Mouse (Mus musculus) neural tube, embryonic 14.5 days (tissue): ENCODE data around the gene Nalcn. TPM values are rescaled to one million over a fixed set of nuclear protein-coding genes. Genes with fewer than 3 reads are reported as not detected.
A peak's percentile ranks its signal among the peaks of the same experiment; 100 is the strongest.

Source experiments
- ATAC-seq: fragments of 200-750 bp; cut with Nextera tagmentation; 2 replicates; pipeline ENCODE4 v1.8.0; 2017; ENCODE audit warnings: low read depth, mild to moderate bottlenecking, moderate TSS enrichment, moderate library complexity
- H3K27ac ChIP-seq: fragments of 300-500 bp; sonication (generic); 2 replicates; pipeline ENCODE4 v1.5.1; 2014; ENCODE audit warnings: low read depth, mild to moderate bottlenecking, control low read depth, low read length, moderate library complexity, mixed read lengths
- H3K27me3 ChIP-seq: fragments of 300-500 bp; sonication (generic); 2 replicates; pipeline ENCODE4 v1.6.1; 2014; ENCODE audit warnings: low read length; ENCODE audit not compliant: control insufficient read depth, insufficient read depth
- H3K36me3 ChIP-seq: fragments of 300-500 bp; sonication (generic); 2 replicates; pipeline ENCODE4 v1.6.1; 2014; ENCODE audit warnings: low read length, mixed read lengths; ENCODE audit not compliant: control insufficient read depth, insufficient read depth
- H3K4me1 ChIP-seq: fragments of 300-500 bp; sonication (generic); 2 replicates; pipeline ENCODE4 v1.6.1; 2014; ENCODE audit warnings: low read length; ENCODE audit not compliant: control insufficient read depth, insufficient read depth
- H3K4me2 ChIP-seq: fragments of 300-500 bp; sonication (generic); 2 replicates; pipeline ENCODE4 v1.6.1; 2014; ENCODE audit warnings: mild to moderate bottlenecking, low read depth, low read length, control low read depth
- H3K4me3 ChIP-seq: fragments of 300-500 bp; sonication (generic); 2 replicates; pipeline ENCODE4 v1.5.1; 2014; ENCODE audit warnings: low read depth, low read length, control low read depth, mixed read lengths
- H3K9ac ChIP-seq: fragments of 300-500 bp; sonication (generic); replicated peaks from 2 replicates; pipeline ENCODE4 v1.6.1; 2014; ENCODE audit warnings: low read depth, mild to moderate bottlenecking, control low read depth, low read length, mixed read lengths
- H3K9me3 ChIP-seq: fragments of 300-500 bp; sonication (generic); 2 replicates; pipeline ENCODE4 v1.6.1; 2016; ENCODE audit warnings: low read length; ENCODE audit not compliant: control insufficient read depth
- WGBS: fragments of 180-500 bp; shearing (Covaris S2); extraction: QIAGEN DNeasy Blood & Tissue Kit; methylation state at CpG from one replicate; pipeline ENCODE4 v1.1.7; 2014; 5-methylcytosine and 5-hydroxymethylcytosine counted together
- polyA plus RNA-seq: library from polyadenylated mRNA; unstranded; fragments of >200 nt; fragmentation: Nextera tagmentation; extraction: Ambion mirVana; gene quantifications from 2 replicates; pipeline ENCODE4 v1.2.1, GENCODE M21; 2014

The Nalcn gene
- polyA plus RNA-seq, 1 experiment from 2014 or later, result 22.3 TPM

DNA sequence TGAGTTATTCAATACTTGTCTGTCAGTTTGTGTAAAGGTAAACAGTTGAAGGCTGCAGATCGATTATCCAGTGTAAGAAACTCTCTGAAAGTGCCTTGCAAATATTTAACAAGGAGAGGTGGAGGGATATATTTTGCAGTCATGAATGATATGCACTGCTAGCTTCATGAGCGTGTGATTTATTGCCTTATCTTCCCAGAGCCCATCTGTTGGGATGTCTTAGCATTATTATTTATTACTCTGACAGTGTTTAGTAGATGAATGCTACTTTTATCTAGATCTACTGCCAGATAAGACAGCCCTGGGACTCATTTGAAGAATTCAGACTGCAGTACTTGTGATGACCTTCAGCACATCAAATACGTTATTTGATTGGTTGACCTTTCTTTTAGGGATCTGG, 31.7 kb downstream of the Nalcn start:
- H3K36me3 ChIP-seq, result no peaks in the 10 kb centered on the region
- H3K4me3 ChIP-seq, result no peak overlapping the region
- H3K9me3 ChIP-seq, result no peaks in the 10 kb centered on the region
- no peak overlapping the region for H3K4me2 ChIP-seq
- H3K27ac ChIP-seq, result no peak overlapping the region
- H3K4me1 ChIP-seq, result no peaks in the 10 kb centered on the region
- WGBS, result 71% methylated on average over 3 of the region's 3 CpGs
- ATAC-seq, result peak; percentile 82
- no peak overlapping the region for H3K9ac ChIP-seq
- H3K27me3 ChIP-seq, result no peaks in the 10 kb centered on the region

DNA sequence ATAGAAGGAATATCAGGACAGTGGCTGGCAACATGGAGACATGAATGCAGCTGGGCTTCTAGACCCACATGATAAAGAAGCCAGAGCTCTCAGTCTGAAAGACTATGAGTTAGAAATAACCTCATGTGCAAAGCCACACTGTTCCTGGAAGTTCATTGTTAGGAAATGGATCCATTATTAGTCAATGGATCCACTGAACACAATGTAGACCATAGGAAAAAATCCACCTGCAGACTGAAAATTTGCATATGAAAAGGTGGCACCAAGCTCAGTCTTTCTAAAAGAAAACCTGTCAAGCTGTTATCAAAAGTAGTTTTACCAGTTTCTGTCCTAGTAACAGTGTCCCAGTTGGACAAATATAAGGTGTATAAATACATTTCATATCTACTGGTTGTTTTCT, 39.5 kb downstream of the Nalcn start:
- Histone ChIP-seq H3K9me3 (no peaks in the 10 kb centered on the region), H3K4me3 (no peak overlapping the region), H3K36me3 (no peaks in the 10 kb centered on the region), H3K27me3 (no peaks in the 10 kb centered on the region), H3K4me1 (no peaks in the 10 kb centered on the region), H3K9ac (no peak overlapping the region), H3K27ac (no peak overlapping the region), H3K4me2 (no peak overlapping the region)
- ATAC-seq, result no peak

DNA sequence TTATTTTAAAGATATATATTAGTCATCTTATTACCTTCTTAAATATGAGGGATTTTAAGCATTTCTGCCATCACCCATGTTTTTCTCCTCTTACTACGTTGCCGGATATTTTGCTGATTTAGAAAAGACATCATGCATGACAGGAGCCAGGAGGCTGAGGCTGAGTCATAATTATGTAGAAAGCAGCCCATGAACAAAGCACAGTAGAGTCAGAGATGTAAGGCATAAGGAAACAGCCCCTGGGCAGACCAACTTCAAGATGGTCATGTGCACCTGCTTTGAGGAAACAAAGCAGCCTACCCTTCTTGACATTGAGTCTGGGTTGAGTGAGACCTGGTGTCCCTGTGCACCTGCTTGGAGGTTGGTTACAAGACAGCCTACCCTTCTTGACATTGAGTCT, 44.5 kb downstream of the Nalcn start:
- 88% methylated on average over 2 of the region's 2 CpGs for WGBS

DNA sequence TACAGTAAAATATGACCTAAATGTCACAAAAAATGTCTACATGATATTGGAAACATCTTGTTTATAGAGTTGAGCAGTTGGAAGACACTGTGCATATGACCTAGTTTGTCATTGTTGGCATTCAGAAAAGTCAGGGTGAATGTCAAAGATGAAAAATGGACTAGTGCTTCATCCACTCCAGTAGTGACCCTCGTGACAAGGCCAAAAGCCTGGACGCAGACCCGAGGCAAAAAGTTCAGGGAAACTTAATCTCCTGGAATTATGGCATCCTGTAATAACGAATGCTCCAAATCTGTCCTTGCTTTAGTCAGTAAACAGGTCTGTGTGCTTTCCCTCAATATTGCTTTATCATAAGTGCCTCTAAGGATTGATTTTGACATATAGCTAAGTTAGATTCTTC, 51.6 kb downstream of the Nalcn start:
- WGBS, result 90% methylated on average over 4 of the region's 4 CpGs

More for the DNA sequence above, 44.5 kb downstream of the Nalcn start:
- no peak for ATAC-seq
- H3K4me3 ChIP-seq, result no peak overlapping the region
- H3K4me2 ChIP-seq, result no peak overlapping the region
- H3K4me1 ChIP-seq, result no peaks in the 10 kb centered on the region
- H3K9ac ChIP-seq, result no peak overlapping the region
- no peaks in the 10 kb centered on the region for H3K36me3 ChIP-seq
- H3K27ac ChIP-seq, result no peak overlapping the region
- no peaks in the 10 kb centered on the region for H3K9me3 ChIP-seq
- H3K27me3 ChIP-seq, result no peaks in the 10 kb centered on the region

DNA sequence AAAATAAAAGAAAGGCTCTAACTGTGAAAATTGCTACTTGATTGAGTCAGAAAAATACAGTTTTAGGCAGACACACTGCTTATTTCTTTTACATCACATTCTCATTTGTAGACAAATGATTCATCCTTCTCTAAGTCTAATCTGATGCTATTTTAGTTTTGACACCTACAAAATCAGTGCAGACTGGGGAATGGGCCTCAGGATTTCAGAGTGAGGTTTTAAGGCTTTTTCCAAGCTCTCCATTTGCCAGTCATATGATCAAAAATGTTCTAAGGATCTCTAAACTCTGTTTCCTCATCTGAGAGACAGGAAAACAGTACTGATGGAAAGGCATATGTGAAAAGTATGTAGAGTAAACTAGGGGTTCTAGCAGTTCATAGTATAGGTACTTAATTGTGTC, 52.0 kb downstream of the Nalcn start:
- Histone ChIP-seq H3K9ac (no peak overlapping the region), H3K4me2 (no peak overlapping the region)

More for the DNA sequence above, 51.6 kb downstream of the Nalcn start:
- H3K36me3 ChIP-seq, result no peaks in the 10 kb centered on the region
- H3K27ac ChIP-seq, result no peak overlapping the region
- no peak overlapping the region for H3K9ac ChIP-seq
- H3K4me1 ChIP-seq, result no peaks in the 10 kb centered on the region
- no peaks in the 10 kb centered on the region for H3K27me3 ChIP-seq
- no peak overlapping the region for H3K4me3 ChIP-seq
- ATAC-seq, result no peak
- no peak overlapping the region for H3K4me2 ChIP-seq
- H3K9me3 ChIP-seq, result no peaks in the 10 kb centered on the region

DNA sequence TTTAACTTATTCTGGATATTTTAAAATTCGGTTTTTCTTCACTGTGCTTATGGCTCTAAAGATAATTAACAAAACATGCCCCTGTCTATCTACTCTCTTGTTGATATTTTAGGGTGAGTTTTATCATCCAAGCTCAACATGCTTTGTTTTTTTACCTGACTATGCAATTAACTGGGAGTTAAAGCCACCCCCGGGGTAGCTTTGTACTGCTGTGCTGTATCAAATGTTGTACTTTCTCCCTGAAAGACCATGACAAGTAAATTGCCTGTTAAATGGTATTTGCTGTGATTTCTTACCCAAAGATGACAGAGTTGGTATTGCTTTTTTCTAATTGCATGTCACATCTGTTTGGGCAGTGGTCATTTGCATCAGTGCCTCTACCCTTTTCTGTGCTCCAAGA, 60.3 kb downstream of the Nalcn start:
- H3K9ac ChIP-seq, result no peak overlapping the region
- H3K4me2 ChIP-seq, result no peak overlapping the region
- H3K4me3 ChIP-seq, result no peak overlapping the region
- WGBS, result 75% methylated on average over 2 of the region's 2 CpGs
- ATAC-seq, result no peak
- no peaks in the 10 kb centered on the region for H3K9me3 ChIP-seq
- H3K27ac ChIP-seq, result no peak overlapping the region
- no peaks in the 10 kb centered on the region for H3K4me1 ChIP-seq
- no peaks in the 10 kb centered on the region for H3K36me3 ChIP-seq
- H3K27me3 ChIP-seq, result no peaks in the 10 kb centered on the region

More for the DNA sequence above, 52.0 kb downstream of the Nalcn start:
- no peak for ATAC-seq
- Histone ChIP-seq H3K27me3 (no peaks in the 10 kb centered on the region), H3K27ac (no peak overlapping the region), H3K4me1 (no peaks in the 10 kb centered on the region), H3K4me3 (no peak overlapping the region), H3K36me3 (no peaks in the 10 kb centered on the region), H3K9me3 (no peaks in the 10 kb centered on the region)

DNA sequence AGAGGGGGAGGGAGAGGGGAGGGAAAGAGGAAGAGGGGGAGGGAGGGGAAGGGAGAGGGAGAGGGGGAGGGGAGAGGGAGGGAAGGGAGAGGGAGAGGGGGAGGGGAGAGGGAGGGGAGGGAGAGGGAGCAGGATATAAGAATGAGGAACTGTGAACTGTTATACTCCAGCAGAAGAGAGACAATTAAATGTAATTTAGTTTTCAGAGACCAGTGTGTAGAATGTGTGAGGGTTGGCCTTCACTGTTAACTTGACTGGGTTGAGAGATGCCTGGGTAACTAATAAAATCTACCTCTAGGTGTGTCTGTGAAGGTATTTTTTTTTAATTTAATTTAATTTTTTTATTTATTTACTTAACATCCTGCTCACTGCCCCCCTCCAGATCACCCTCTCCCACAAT, 71.4 kb downstream of the Nalcn start:
- H3K4me1 ChIP-seq, result no peaks in the 10 kb centered on the region
- H3K4me2 ChIP-seq, result no peak overlapping the region
- H3K9ac ChIP-seq, result no peak overlapping the region
- H3K36me3 ChIP-seq, result no peaks in the 10 kb centered on the region
- H3K4me3 ChIP-seq, result no peak overlapping the region
- no peaks in the 10 kb centered on the region for H3K9me3 ChIP-seq
- no peaks in the 10 kb centered on the region for H3K27me3 ChIP-seq
- no peak for ATAC-seq
- no peak overlapping the region for H3K27ac ChIP-seq

DNA sequence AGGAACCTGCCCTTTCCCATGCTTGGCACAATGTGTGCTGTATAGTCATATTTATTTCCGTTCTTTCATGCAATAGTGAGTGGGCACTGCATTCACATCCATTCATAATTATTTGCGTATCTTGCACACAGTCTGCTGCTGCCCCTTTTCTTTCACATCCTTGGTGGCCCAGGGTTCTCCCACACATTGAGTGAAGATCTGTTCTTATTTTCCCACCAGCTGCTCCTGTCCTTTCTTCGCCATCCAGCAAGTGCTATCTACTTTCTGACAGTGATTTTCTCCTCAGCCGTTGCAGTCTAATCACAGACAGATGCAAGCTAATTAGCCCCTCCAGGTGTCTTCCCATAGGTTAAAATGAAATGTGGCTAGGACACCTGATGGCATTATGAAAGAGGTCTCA, 72.0 kb downstream of the Nalcn start:
- no peaks in the 10 kb centered on the region for H3K27me3 ChIP-seq
- 63% methylated on average over 4 of the region's 4 CpGs for WGBS

DNA sequence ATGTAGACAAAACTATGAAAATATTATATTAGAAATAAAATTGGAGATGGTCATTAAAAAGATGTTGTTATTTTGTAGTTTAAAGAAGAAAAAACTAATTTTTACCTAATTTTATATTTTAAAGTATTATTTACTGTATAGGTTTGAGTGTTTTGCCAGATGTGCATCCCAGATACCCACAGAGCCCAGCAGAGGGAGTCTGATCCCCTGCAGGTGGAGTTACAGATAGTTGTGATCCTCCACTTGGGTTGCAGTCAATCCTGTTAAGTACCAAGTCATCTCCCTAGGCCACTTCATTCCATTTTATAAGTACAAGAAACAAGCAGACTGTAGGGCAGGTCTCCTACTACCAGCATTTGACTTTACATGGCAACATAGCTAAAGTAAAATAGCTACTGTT, 84.6 kb downstream of the Nalcn start:
- no peak overlapping the region for H3K9ac ChIP-seq
- H3K9me3 ChIP-seq, result no peaks in the 10 kb centered on the region
- no peak overlapping the region for H3K4me3 ChIP-seq
- H3K27ac ChIP-seq, result no peak overlapping the region
- no peak overlapping the region for H3K4me2 ChIP-seq
- H3K36me3 ChIP-seq, result no peaks in the 10 kb centered on the region
- H3K27me3 ChIP-seq, result no peaks in the 10 kb centered on the region
- H3K4me1 ChIP-seq, result no peaks in the 10 kb centered on the region
- no peak for ATAC-seq

More for the DNA sequence above, 72.0 kb downstream of the Nalcn start:
- Histone ChIP-seq H3K4me2 (no peak overlapping the region), H3K9me3 (no peaks in the 10 kb centered on the region), H3K4me3 (no peak overlapping the region), H3K36me3 (no peaks in the 10 kb centered on the region), H3K27ac (no peak overlapping the region), H3K9ac (no peak overlapping the region), H3K4me1 (no peaks in the 10 kb centered on the region)
- no peak for ATAC-seq

DNA sequence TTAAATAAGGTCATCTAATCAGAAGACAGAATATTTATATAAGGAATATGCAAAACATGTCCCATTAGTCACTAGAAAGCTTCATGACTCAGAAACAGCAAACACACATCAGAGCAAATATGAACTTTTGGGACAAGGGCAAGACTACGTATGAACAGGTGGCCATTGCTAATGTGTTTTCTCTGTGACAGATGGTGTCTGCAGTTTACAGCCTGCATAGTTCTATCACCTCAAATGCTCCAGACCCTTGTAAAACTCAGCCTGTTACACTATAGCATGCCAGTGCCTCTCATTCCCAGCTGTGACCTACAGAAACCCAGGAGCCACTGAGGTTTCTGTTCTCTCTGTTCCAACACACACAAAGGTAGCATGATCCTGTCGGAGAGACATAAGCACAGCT, 91.3 kb downstream of the Nalcn start:
- Histone ChIP-seq H3K4me2 (no peak overlapping the region), H3K4me3 (no peak overlapping the region), H3K27me3 (no peaks in the 10 kb centered on the region), H3K4me1 (no peaks in the 10 kb centered on the region), H3K27ac (no peak overlapping the region), H3K36me3 (no peaks in the 10 kb centered on the region), H3K9ac (no peak overlapping the region), H3K9me3 (no peaks in the 10 kb centered on the region)
- 77% methylated on average over 2 of the region's 2 CpGs for WGBS
- ATAC-seq, result no peak
